Mouse (Mus musculus): Measurements from ENCODE around the gene Pcgf6. TPM values are rescaled to one million over a fixed set of nuclear protein-coding genes. Genes with fewer than 3 reads are reported as not detected.
A peak's percentile ranks its signal among the peaks of the same experiment; 100 is the strongest.
"Not testable (repeated sequence)": the region's sequence is repeated elsewhere in the genome, so short reads cannot be mapped to it uniquely, and the experiment has no call there.

The Pcgf6 gene
- polyA plus RNA-seq, 1 experiment from 2014 or later = 38.1 TPM

DNA sequence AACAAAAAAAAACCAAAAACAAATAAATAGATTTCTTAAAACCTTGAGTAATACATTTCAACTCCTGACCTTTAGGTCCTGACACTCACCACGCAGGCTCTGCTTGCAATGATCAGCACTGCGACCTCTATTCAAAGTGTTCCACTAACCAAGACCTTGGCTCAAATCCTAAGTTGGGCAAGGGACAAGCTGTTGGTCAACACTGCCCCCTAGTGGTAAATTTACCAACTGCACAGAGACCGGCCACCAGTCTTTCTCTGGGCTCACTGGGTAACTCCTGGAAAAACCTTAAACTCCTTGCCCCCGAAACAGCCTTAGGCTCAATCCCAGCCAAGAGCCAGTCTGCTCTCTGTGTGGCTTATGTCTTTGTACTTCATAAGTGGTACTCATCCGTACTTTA is 59.6 kb downstream of the Pcgf6 start:
- WGBS = 20% methylated on average over 5 of the region's 5 CpGs
- Histone ChIP-seq H3K4me3 (ENCODE audit: low read depth, low read length) (no peak overlapping the region), H3K36me3 (replicated peaks; ENCODE audit: control insufficient read depth, insufficient read depth, low read depth, low read length) (no peaks in the 10 kb centered on the region), H3K4me1 (ENCODE audit: control insufficient read depth, insufficient read depth, low read length) (no peaks in the 10 kb centered on the region), H3K9ac (replicated peaks; ENCODE audit: low read length) (no peak overlapping the region), H3K9me3 (replicated peaks; ENCODE audit: control insufficient read depth, low read length) (no peaks in the 10 kb centered on the region), H3K4me2 (ENCODE audit: low read depth, low read length) (no peak overlapping the region), H3K27ac (replicated peaks; ENCODE audit: low read depth, low read length) (no peak overlapping the region), H3K27me3 (ENCODE audit: control insufficient read depth, insufficient read depth, low read length) (no peaks in the 10 kb centered on the region)
- ATAC-seq (replicated peaks; ENCODE audit: insufficient number of reproducible peaks, low FRiP score, low TSS enrichment, low read depth) (no peak), DNase-seq (ENCODE audit: low spot score) (peak; percentile 90)

DNA sequence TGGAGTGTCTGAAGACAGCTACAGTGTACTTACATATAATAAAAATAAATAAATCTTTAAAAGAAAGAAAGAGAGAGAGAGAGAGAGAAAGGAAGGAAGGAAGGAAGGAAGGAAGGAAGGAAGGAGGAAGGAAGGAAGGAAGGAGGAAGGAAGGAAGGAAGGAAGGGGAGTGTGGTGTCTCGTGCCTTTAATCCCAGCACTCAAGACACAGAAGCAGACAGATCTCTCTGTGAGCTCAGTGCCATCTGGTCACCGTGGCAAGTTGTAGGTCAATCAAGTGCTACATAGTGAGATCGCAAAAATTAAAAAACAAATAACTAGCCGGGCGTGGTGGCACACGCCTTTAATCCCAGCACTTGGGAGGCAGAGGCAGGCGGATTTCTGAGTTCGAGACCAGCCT is 60.1 kb downstream of the Pcgf6 start:
- H3K27me3 ChIP-seq (ENCODE audit: control insufficient read depth, insufficient read depth, low read length); DNase-seq (ENCODE audit: low spot score); H3K4me3 ChIP-seq (ENCODE audit: low read depth, low read length); H3K9me3 ChIP-seq (replicated peaks; ENCODE audit: control insufficient read depth, low read length); ATAC-seq (replicated peaks; ENCODE audit: insufficient number of reproducible peaks, low FRiP score, low TSS enrichment, low read depth); H3K9ac ChIP-seq (replicated peaks; ENCODE audit: low read length); H3K36me3 ChIP-seq (replicated peaks; ENCODE audit: control insufficient read depth, insufficient read depth, low read depth, low read length); H3K4me2 ChIP-seq (ENCODE audit: low read depth, low read length); H3K27ac ChIP-seq (replicated peaks; ENCODE audit: low read depth, low read length); H3K4me1 ChIP-seq (ENCODE audit: control insufficient read depth, insufficient read depth, low read length): not testable (repeated sequence)
- 88% methylated on average over 7 of the region's 8 CpGs for WGBS

DNA sequence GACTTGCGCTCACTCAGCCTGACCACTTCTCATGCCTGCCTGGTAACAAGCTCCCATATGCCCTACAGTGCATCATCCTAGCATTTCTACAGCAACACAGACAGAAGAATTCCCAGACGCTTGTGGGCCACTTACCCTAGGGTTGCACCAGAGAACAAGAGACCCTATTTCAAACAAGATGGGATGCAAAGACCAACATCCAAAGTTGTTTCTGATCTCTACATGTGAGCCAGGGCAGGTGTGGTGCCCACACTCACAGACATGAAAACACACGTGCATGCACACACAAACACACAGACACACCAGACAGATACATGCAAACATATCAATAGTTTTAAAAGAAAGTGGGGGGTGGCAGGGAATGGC is 60.6 kb downstream of the Pcgf6 start:
- no peak for ATAC-seq (replicated peaks; ENCODE audit: insufficient number of reproducible peaks, low FRiP score, low TSS enrichment, low read depth)
- H3K4me1 ChIP-seq (ENCODE audit: control insufficient read depth, insufficient read depth, low read length) = no peaks in the 10 kb centered on the region
- no peak overlapping the region for H3K4me2 ChIP-seq (ENCODE audit: low read depth, low read length)
- H3K4me3 ChIP-seq (ENCODE audit: low read depth, low read length) = no peak overlapping the region
- no peak overlapping the region for H3K27ac ChIP-seq (replicated peaks; ENCODE audit: low read depth, low read length)
- no peaks in the 10 kb centered on the region for H3K27me3 ChIP-seq (ENCODE audit: control insufficient read depth, insufficient read depth, low read length)
- DNase-seq (ENCODE audit: low spot score) = no peak
- no peaks in the 10 kb centered on the region for H3K9me3 ChIP-seq (replicated peaks; ENCODE audit: control insufficient read depth, low read length)
- 83% methylated on average over 3 of the region's 3 CpGs for WGBS
- no peaks in the 10 kb centered on the region for H3K36me3 ChIP-seq (replicated peaks; ENCODE audit: control insufficient read depth, insufficient read depth, low read depth, low read length)
- no peak overlapping the region for H3K9ac ChIP-seq (replicated peaks; ENCODE audit: low read length)

DNA sequence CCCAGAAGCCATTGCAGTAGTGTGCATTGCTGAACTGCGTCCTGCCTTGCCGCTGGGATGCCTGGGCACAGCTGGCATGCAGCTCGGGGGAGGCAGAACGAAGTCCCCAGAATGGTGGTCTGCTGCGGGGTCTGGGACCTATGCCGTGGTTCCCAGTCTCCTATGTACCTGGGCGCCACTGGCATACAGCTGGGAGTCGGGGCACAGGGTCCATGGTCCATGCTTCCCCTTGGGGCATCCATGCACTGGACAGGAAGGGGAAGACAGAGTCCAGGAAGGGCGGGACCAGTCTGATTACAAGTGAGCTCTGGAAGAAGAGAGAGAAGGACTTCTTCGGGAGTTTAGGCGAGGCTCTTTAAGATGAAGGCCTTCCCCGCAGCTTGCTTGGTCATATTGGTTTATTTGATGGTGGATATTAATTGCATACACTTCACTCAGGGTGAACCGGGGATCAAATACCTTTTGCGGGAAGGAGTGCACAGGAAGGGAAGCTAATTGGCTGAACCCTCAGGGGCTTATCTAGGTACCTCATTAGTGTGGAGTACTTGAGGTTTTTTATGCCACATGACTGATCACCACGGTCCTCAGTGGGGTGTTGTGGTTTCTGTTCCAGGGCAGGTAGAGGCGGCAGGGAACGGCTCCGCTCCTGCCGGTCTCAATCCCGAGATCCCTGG is 61.1 kb downstream of the Pcgf6 start:
- no peak for ATAC-seq (replicated peaks; ENCODE audit: insufficient number of reproducible peaks, low FRiP score, low TSS enrichment, low read depth)
- Histone ChIP-seq H3K9me3 (replicated peaks; ENCODE audit: control insufficient read depth, low read length) (no peaks in the 10 kb centered on the region), H3K4me3 (ENCODE audit: low read depth, low read length) (no peak overlapping the region), H3K27me3 (ENCODE audit: control insufficient read depth, insufficient read depth, low read length) (no peaks in the 10 kb centered on the region), H3K27ac (replicated peaks; ENCODE audit: low read depth, low read length) (no peak overlapping the region), H3K4me1 (ENCODE audit: control insufficient read depth, insufficient read depth, low read length) (no peaks in the 10 kb centered on the region), H3K4me2 (ENCODE audit: low read depth, low read length) (no peak overlapping the region), H3K9ac (replicated peaks; ENCODE audit: low read length) (no peak overlapping the region), H3K36me3 (replicated peaks; ENCODE audit: control insufficient read depth, insufficient read depth, low read depth, low read length) (no peaks in the 10 kb centered on the region)
- 81% methylated on average over 20 of the region's 20 CpGs for WGBS
- DNase-seq (ENCODE audit: low spot score) = no peak

- H3K27me3 ChIP-seq (ENCODE audit: control insufficient read depth, insufficient read depth, low read length) = no peaks in the 10 kb centered on the region
- no peak overlapping the region for H3K27ac ChIP-seq (replicated peaks; ENCODE audit: low read depth, low read length)
- H3K4me3 ChIP-seq (ENCODE audit: low read depth, low read length) = no peak overlapping the region
- H3K9me3 ChIP-seq (replicated peaks; ENCODE audit: control insufficient read depth, low read length) = no peaks in the 10 kb centered on the region
- no peaks in the 10 kb centered on the region for H3K4me1 ChIP-seq (ENCODE audit: control insufficient read depth, insufficient read depth, low read length)
- WGBS = 56% methylated on average over 16 of the region's 16 CpGs
- no peak for ATAC-seq (replicated peaks; ENCODE audit: insufficient number of reproducible peaks, low FRiP score, low TSS enrichment, low read depth)
- H3K36me3 ChIP-seq (replicated peaks; ENCODE audit: control insufficient read depth, insufficient read depth, low read depth, low read length) = no peaks in the 10 kb centered on the region
- no peak overlapping the region for H3K9ac ChIP-seq (replicated peaks; ENCODE audit: low read length)
- H3K4me2 ChIP-seq (ENCODE audit: low read depth, low read length) = no peak overlapping the region
- DNase-seq (ENCODE audit: low spot score) = no peak
Measured at GRCm38 (mm10) chr19:46988231-46989087, 62.2 kb downstream of the Pcgf6 start.

DNA sequence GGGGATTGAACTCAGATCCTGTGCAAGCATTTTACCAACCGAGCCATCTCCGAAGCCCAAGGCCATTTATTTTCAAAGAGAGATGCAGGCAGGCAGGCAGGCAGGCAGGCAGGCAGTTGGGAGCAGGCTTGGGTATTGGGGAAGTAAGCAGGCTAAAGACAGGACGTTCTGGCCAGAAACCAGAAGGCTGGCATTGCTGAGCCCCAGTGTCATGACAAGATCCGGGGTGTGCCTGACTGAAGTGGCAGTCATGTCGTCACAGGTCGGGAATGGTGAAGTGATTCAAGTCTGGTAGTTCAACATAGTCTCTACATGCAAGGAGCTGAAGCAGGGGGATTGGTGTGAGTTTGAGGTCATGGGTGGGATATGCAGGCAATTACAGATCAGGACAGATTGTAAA is 63.1 kb downstream of the Pcgf6 start:
- H3K27me3 ChIP-seq (ENCODE audit: control insufficient read depth, insufficient read depth, low read length) = no peaks in the 10 kb centered on the region
- H3K9me3 ChIP-seq (replicated peaks; ENCODE audit: control insufficient read depth, low read length) = no peaks in the 10 kb centered on the region
- H3K4me1 ChIP-seq (ENCODE audit: control insufficient read depth, insufficient read depth, low read length) = no peaks in the 10 kb centered on the region
- 77% methylated on average over 6 of the region's 6 CpGs for WGBS
- ATAC-seq (replicated peaks; ENCODE audit: insufficient number of reproducible peaks, low FRiP score, low TSS enrichment, low read depth) (no peak), DNase-seq (ENCODE audit: low spot score) (no peak)
- H3K9ac ChIP-seq (replicated peaks; ENCODE audit: low read length) = no peak overlapping the region
- no peak overlapping the region for H3K27ac ChIP-seq (replicated peaks; ENCODE audit: low read depth, low read length)
- H3K4me3 ChIP-seq (ENCODE audit: low read depth, low read length) = no peak overlapping the region
- no peak overlapping the region for H3K4me2 ChIP-seq (ENCODE audit: low read depth, low read length)
- no peaks in the 10 kb centered on the region for H3K36me3 ChIP-seq (replicated peaks; ENCODE audit: control insufficient read depth, insufficient read depth, low read depth, low read length)

DNA sequence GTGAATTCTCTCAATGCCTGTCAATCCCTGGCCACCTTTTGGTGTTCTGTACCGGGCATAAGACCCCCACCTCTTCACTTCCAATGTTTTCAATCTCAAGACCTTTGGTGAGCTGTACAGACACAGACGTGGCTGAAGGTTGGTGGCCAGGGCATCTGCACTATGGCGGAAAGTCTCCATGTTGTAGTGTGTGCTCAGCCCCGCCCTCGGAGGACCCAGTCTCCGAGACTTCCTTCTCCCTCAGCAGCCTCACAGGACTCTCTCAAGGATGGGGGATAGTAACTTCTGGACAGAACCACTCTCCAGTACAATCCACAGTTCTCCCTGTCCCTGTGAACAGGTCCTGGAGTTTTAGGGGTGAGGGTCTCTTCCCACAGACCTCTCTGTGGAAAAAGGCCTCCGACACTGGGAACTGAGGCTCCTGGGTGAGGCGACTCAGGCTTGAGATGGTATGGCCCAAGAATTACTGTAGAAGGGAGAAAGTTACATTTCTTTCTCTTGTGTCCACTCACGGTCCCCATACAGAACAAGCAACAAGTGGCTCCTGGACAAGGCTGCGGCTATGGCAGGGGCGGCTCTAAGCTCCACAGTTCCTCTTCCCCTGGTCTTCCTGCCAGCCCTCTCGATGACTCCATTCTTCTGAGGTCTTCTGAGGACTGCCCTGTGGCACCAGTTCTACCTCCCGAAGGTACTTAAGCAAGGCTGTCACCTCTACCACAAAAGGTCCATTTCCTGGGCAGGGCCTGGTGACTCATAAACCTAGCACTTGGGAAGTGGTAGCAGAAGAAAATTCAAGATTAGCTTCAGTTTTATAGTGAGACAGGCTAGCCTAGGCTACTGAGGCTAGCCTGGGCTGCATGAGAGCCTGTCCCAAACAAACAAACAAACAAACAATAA is 65.7 kb downstream of the Pcgf6 start:
- Histone ChIP-seq H3K9me3 (replicated peaks; ENCODE audit: control insufficient read depth, low read length) (no peaks in the 10 kb centered on the region), H3K27ac (replicated peaks; ENCODE audit: low read depth, low read length) (no peak overlapping the region), H3K4me1 (ENCODE audit: control insufficient read depth, insufficient read depth, low read length) (no peaks in the 10 kb centered on the region), H3K4me2 (ENCODE audit: low read depth, low read length) (no peak overlapping the region), H3K27me3 (ENCODE audit: control insufficient read depth, insufficient read depth, low read length) (no peaks in the 10 kb centered on the region), H3K9ac (replicated peaks; ENCODE audit: low read length) (no peak overlapping the region), H3K4me3 (ENCODE audit: low read depth, low read length) (no peak overlapping the region), H3K36me3 (replicated peaks; ENCODE audit: control insufficient read depth, insufficient read depth, low read depth, low read length) (no peaks in the 10 kb centered on the region)
- DNase-seq (ENCODE audit: low spot score) (no peak), ATAC-seq (replicated peaks; ENCODE audit: insufficient number of reproducible peaks, low FRiP score, low TSS enrichment, low read depth) (no peak)
- WGBS = 83% methylated on average over 13 of the region's 13 CpGs

Measured in embryonic facial prominence, embryonic 11.5 days (tissue).